Mouse (Mus musculus) MEL (cell line): ENCODE data around the gene Olfr65. TPM values are rescaled to one million over a fixed set of nuclear protein-coding genes. Genes with fewer than 3 reads are reported as not detected.
A peak's percentile ranks its signal among the peaks of the same experiment; 100 is the strongest.

Experiments used
- DNase-seq: peaks from one replicate; pipeline ENCODE4 v3.0.0; 2011; ENCODE audit warnings: low read depth, low spot score
- H3K27ac ChIP-seq: 2 replicates; pipeline ENCODE4 v1.5.1; 2012; ENCODE audit warnings: low read depth, mild to moderate bottlenecking, control low read depth, low read length, moderate library complexity; ENCODE audit not compliant: control insufficient read depth
- H3K27me3 ChIP-seq, 2 experiments: fragments of 150-350 bp in 1 of 2; sonication (generic) in 1 of 2; 2 replicates each; pipeline ENCODE4 v1.6.1; 2012; ENCODE audit warnings: low read length in 2 of 2, mild to moderate bottlenecking in 2 of 2, improper control_type of control experiment in 1 of 2, moderate library complexity in 1 of 2; ENCODE audit not compliant: insufficient read depth in 2 of 2, control insufficient read depth in 1 of 2
- H3K36me3 ChIP-seq, 2 experiments: 2 replicates each; pipeline ENCODE4 v1.6.1; 2012 to 2014; ENCODE audit warnings: low read length in 2 of 2, improper control_type of control experiment in 1 of 2, inconsistent platforms in 1 of 2, mild to moderate bottlenecking in 1 of 2; ENCODE audit not compliant: insufficient read depth in 2 of 2, control insufficient read depth in 1 of 2
- H3K4me1 ChIP-seq, 2 experiments: fragments of 150-350 bp in 1 of 2; sonication (generic) in 1 of 2; 2 replicates each; pipeline ENCODE4 v1.6.1; 2012; ENCODE audit warnings: low read length in 2 of 2, improper control_type of control experiment in 1 of 2, mild to moderate bottlenecking in 1 of 2; ENCODE audit not compliant: insufficient read depth in 2 of 2, control insufficient read depth in 1 of 2
- H3K4me3 ChIP-seq, 2 experiments: fragments of 150-350 bp in 1 of 2; sonication (generic) in 1 of 2; 2 replicates each; pipeline ENCODE4 v1.5.1; 2012; ENCODE audit warnings: low read depth in 2 of 2, low read length in 2 of 2, mild to moderate bottlenecking in 2 of 2, moderate library complexity in 2 of 2, control low read depth in 1 of 2, improper control_type of control experiment in 1 of 2; ENCODE audit not compliant: control insufficient read depth in 1 of 2, insufficient read depth in 1 of 2
- H3K79me2 ChIP-seq: 2 replicates; pipeline ENCODE4 v1.6.1; 2012; ENCODE audit warnings: mild to moderate bottlenecking, low read length, moderate library complexity; ENCODE audit not compliant: control insufficient read depth, poor library complexity, insufficient read depth
- H3K9ac ChIP-seq: 2 replicates; pipeline ENCODE4 v1.6.1; 2012; ENCODE audit warnings: low read depth, mild to moderate bottlenecking, control low read depth, low read length, moderate library complexity; ENCODE audit not compliant: control insufficient read depth, poor library complexity, severe bottlenecking
- H3K9me3 ChIP-seq: fragments of 150-350 bp; sonication (generic); replicated peaks from 2 replicates; pipeline ENCODE4 v1.6.1; 2012; ENCODE audit warnings: mild to moderate bottlenecking, low read length, improper control_type of control experiment, moderate library complexity; ENCODE audit not compliant: insufficient read depth
- BHLHE40 ChIP-seq: IDR thresholded peaks from 2 replicates; pipeline ENCODE4 v1.6.1; 2012; ENCODE audit warnings: low read depth, mild to moderate bottlenecking, inconsistent platforms, low read length, improper control_type of control experiment, borderline replicate concordance
- CHD2 ChIP-seq: IDR thresholded peaks from 2 replicates; pipeline ENCODE4 v1.6.1; 2011; ENCODE audit warnings: low read length, improper control_type of control experiment
- ELF1 ChIP-seq: IDR thresholded peaks from 2 replicates; pipeline ENCODE4 v1.6.1; 2014; ENCODE audit warnings: low read depth, mild to moderate bottlenecking, inconsistent platforms, low read length, improper control_type of control experiment, moderate library complexity
- EP300 ChIP-seq, 2 experiments: IDR thresholded peaks; 2 replicates each; pipeline ENCODE4 v1.6.1; 2011; ENCODE audit warnings: improper control_type of control experiment in 2 of 2, low read length in 2 of 2, low read depth in 1 of 2, mild to moderate bottlenecking in 1 of 2
- ETS1 ChIP-seq: IDR thresholded peaks from 2 replicates; pipeline ENCODE4 v1.6.1; 2012; ENCODE audit warnings: low read depth, mild to moderate bottlenecking, inconsistent platforms, low read length, improper control_type of control experiment, moderate library complexity
- GATA1 ChIP-seq: IDR thresholded peaks from 2 replicates; pipeline ENCODE4 v1.6.1; 2011; ENCODE audit warnings: low read depth, low read length, improper control_type of control experiment
- HCFC1 ChIP-seq: IDR thresholded peaks from 2 replicates; pipeline ENCODE4 v1.6.1; 2012; ENCODE audit warnings: low read depth, mild to moderate bottlenecking, inconsistent platforms, low read length, improper control_type of control experiment, moderate library complexity
- KAT2A ChIP-seq: conservative IDR thresholded peaks from 2 replicates; pipeline ENCODE4 v1.6.1; 2012; ENCODE audit warnings: low read depth, low read length, improper control_type of control experiment, inconsistent platforms
- MAFK ChIP-seq: IDR thresholded peaks from 2 replicates; pipeline ENCODE4 v1.6.1; 2011; ENCODE audit warnings: low read depth, mild to moderate bottlenecking, low read length, improper control_type of control experiment, borderline replicate concordance
- MEF2A ChIP-seq: IDR thresholded peaks from 2 replicates; pipeline ENCODE4 v1.6.1; 2014; ENCODE audit warnings: low read depth, mild to moderate bottlenecking, inconsistent platforms, low read length, improper control_type of control experiment; ENCODE audit not compliant: poor library complexity, insufficient replicate concordance, severe bottlenecking; ENCODE audit errors: extremely low read depth
- MXI1 ChIP-seq: IDR thresholded peaks from 2 replicates; pipeline ENCODE4 v1.6.1; 2011; ENCODE audit warnings: mild to moderate bottlenecking, low read depth, low read length, improper control_type of control experiment
- MYB ChIP-seq: IDR thresholded peaks from 2 replicates; pipeline ENCODE4 v1.6.1; 2011; ENCODE audit warnings: mild to moderate bottlenecking, low read depth, low read length, improper control_type of control experiment
- MYC ChIP-seq: IDR thresholded peaks from 2 replicates; pipeline ENCODE4 v1.6.1; 2011; ENCODE audit warnings: low read depth, mild to moderate bottlenecking, low read length, improper control_type of control experiment, moderate library complexity
- POLR2AphosphoS2 ChIP-seq: IDR thresholded peaks from 2 replicates; pipeline ENCODE4 v1.6.1; 2011; ENCODE audit warnings: low read length, improper control_type of control experiment
- POLR2AphosphoS5 ChIP-seq: IDR thresholded peaks from 2 replicates; pipeline ENCODE4 v1.6.1; 2012; ENCODE audit warnings: low read depth, borderline replicate concordance, mild to moderate bottlenecking, inconsistent platforms, low read length, moderate library complexity, mixed read lengths
- RAD21 ChIP-seq: IDR thresholded peaks from 2 replicates; pipeline ENCODE4 v1.6.1; 2011; ENCODE audit warnings: mild to moderate bottlenecking, low read depth, low read length, improper control_type of control experiment
- RCOR1 ChIP-seq: IDR thresholded peaks from 2 replicates; pipeline ENCODE4 v1.6.1; 2012; ENCODE audit warnings: low read depth, mild to moderate bottlenecking, inconsistent platforms, low read length, improper control_type of control experiment
- SIN3A ChIP-seq: IDR thresholded peaks from 2 replicates; pipeline ENCODE4 v1.6.1; 2012; ENCODE audit warnings: low read length, improper control_type of control experiment, inconsistent platforms
- TAL1 ChIP-seq: IDR thresholded peaks from 2 replicates; pipeline ENCODE4 v1.6.1; 2012; ENCODE audit warnings: mild to moderate bottlenecking, inconsistent platforms, low read length, moderate library complexity, mixed read lengths
- TBP ChIP-seq: IDR thresholded peaks from 2 replicates; pipeline ENCODE4 v1.8.0; 2011; ENCODE audit warnings: low read depth, low read length, improper control_type of control experiment
- TCF12 ChIP-seq: IDR thresholded peaks from 2 replicates; pipeline ENCODE4 v1.6.1; 2014; ENCODE audit warnings: low read depth, mild to moderate bottlenecking, inconsistent platforms, low read length, improper control_type of control experiment, moderate library complexity
- UBTF ChIP-seq: IDR thresholded peaks from 2 replicates; pipeline ENCODE4 v1.6.1; 2012; ENCODE audit warnings: low read depth, mild to moderate bottlenecking, inconsistent platforms, low read length, improper control_type of control experiment, moderate library complexity, borderline replicate concordance; ENCODE audit not compliant: insufficient read depth
- ZC3H11A ChIP-seq: IDR thresholded peaks from 2 replicates; pipeline ENCODE4 v1.6.1; 2012; ENCODE audit warnings: low read depth, mild to moderate bottlenecking, inconsistent platforms, low read length, improper control_type of control experiment
- polyA plus RNA-seq, 2 experiments: library from polyadenylated mRNA; stranded (reverse) in 1 of 2; unstranded in 1 of 2; fragments of >175 nt in 1 of 2; fragments of >200 nt in 1 of 2; gene quantifications; 2 replicates each; pipeline versions ENCODE4 v1.2.1 to v1.2.4; 2012; ENCODE audit warnings: low replicate concordance in 2 of 2, low read depth in 1 of 2; ENCODE audit not compliant: insufficient read length in 2 of 2, insufficient read depth in 1 of 2, missing spikeins in 1 of 2
- total RNA-seq: library from RNA; depleted of rRNA; stranded (reverse); fragments of 300-350 nt; gene quantifications from 2 replicates; pipeline ENCODE4 v1.2.3, GENCODE M21; 2012

Gene Olfr65
- total and polyA plus RNA-seq, 3 experiments, result not detected

- TF ChIP-seq RAD21, result no peak
- TF ChIP-seq SIN3A, result no peak
These were observed 17.1 kb upstream of the Olfr65 start, which contains the start of gene Olfr66 (continued) for GRCm38 (mm10) chr7:103886152-103886551.

- no peaks in the 10 kb centered on the region for H3K36me3 ChIP-seq
- H3K27ac ChIP-seq, result no peak within 1 kb of the TSS
- no peaks in the 10 kb centered on the region for H3K9me3 ChIP-seq
- no peaks in the 10 kb centered on the region for H3K79me2 ChIP-seq
- no peaks in the 10 kb centered on the region for H3K4me1 ChIP-seq
- no peaks in the 10 kb centered on the region for H3K27me3 ChIP-seq
- DNase-seq, result no peak
- no peak within 1 kb of the TSS for H3K4me3 ChIP-seq
- H3K9ac ChIP-seq, result no peak within 1 kb of the TSS
- TF ChIP-seq CHD2 (no peak), ETS1 (no peak)
These were observed 8.9 kb upstream of the Olfr65 start, which contains the start of gene Olfr64 for GRCm38 (mm10) chr7:103894385-103894784. TSS of gene Olfr64 (minus strand) at chr7:103894485.

- peak; percentile 100 for TF ChIP-seq TCF12
- TF ChIP-seq RAD21, result no peak
- peak; percentile 67; the same call in 1 of the 2 replicates for TF ChIP-seq SIN3A
- peak; percentile 99 for TF ChIP-seq ETS1
- TF ChIP-seq KAT2A, result no peak
- peak; percentile 10; the same call in 1 of the 2 replicates for TF ChIP-seq MAFK
- no peak for TF ChIP-seq TBP
- 0 out of 2 replicates have a peak, but pooled peaks have one; percentile 10 for TF ChIP-seq ELF1
- no peak for TF ChIP-seq MYC
- no peak for TF ChIP-seq ZC3H11A
- TF ChIP-seq EP300 (IDR thresholded peaks at IDR 0.05; ENCODE audit: low read depth in 1 of 2, low read length in 2 of 2), result peak; percentile 90 to 98
- peak; percentile 74; the same call in 1 of the 2 replicates for TF ChIP-seq MYB
- peak; percentile 98 for TF ChIP-seq GATA1
- TF ChIP-seq MXI1, result no peak
- no peak for TF ChIP-seq UBTF
- peak; percentile 88 for TF ChIP-seq RCOR1
- TF ChIP-seq BHLHE40, result peak; percentile 7; the same call in 1 of the 2 replicates
- no peak for TF ChIP-seq HCFC1
- TF ChIP-seq MEF2A, result no peak
- peak; percentile 96 for TF ChIP-seq TAL1
- no peak for TF ChIP-seq POLR2AphosphoS2
- TF ChIP-seq POLR2AphosphoS5, result no peak
- Histone ChIP-seq H3K36me3 (peaks cover 0 to 24% of the 10 kb centered on the region in 2 experiments; a peak in 2 of 4 replicates), H3K27me3 (no peaks in the 10 kb centered on the region; a peak in 1 of 4 replicates), H3K79me2 (no peaks in the 10 kb centered on the region), H3K9ac (no peak overlapping the region), H3K27ac (peak overlapping the region; percentile 15; the same call in 1 of the 2 replicates), H3K4me3 (no peak overlapping the region), H3K9me3 (no peaks in the 10 kb centered on the region), H3K4me1 (peaks cover 3 to 13% of the 10 kb centered on the region in 2 experiments)
- DNase-seq, result peak; percentile 85
These were observed 6.8 kb downstream of the Olfr65 start for GRCm38 (mm10) chr7:103910047-103910446.
